Mouse (Mus musculus) cerebellum, postnatal 14 days (tissue): Measurements from ENCODE around the gene Ttll8.

Experiments used
- DNase-seq, 2 experiments: peaks; one replicate each; pipeline ENCODE4 v3.0.0; 2021; ENCODE audit warnings: mixed read lengths in 2 of 2

The Ttll8 gene

GRCm38 (mm10) chr15:88954368-88955072 lies at the start of gene Ttll8:
Ttll8 (minus strand) TSS chr15:88954418.
- DNase-seq = peak; percentile 20 to 31

- DNase-seq = no peak
Observed at GRCm38 (mm10) chr15:89001245-89001644, 47.0 kb upstream of the Ttll8 start.

DNA sequence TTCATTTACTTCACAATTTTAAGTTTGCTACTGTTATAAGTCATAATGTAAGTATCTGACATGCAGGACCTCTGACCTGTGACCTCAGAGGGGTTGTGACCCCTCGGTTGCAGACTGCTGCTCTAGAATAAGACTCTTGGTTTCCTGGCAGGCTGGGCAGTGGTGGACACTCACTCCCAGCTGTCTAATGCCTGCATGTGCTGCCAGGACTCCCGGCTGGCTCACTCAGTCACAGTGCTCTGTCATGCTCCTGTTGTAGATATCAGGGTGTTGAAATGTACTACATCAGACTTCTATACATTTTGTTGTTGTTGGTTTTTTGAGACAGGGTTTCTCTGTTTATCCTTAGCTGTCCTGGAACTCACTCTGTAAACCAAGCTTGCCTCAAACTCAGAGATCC lies 46.1 kb upstream of the Ttll8 start:
- no peak for DNase-seq

- DNase-seq = peak; percentile 33 to 45
Observed at GRCm38 (mm10) chr15:88999124-88999523, 44.9 kb upstream of the Ttll8 start.

DNA sequence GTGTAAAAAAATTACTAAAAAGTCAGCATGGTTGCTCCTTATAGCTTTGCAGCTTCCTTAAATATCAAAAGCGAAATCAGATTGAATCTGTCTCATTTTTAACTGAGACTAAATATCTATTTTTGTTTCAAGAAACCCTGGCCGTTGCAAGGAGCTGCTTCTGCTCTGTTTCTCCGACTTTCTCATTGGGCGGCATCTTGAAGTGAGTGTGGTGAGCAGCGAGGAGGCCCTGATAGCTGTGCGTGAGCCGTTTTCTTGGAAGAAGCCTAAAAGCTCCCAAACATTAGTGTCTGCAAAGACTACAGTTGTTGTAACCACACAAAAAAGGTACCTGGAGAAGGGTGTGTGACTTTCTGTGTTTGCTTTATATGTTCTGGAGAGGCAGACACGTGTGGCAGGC lies 44.4 kb upstream of the Ttll8 start:
- DNase-seq = no peak

- no peak for DNase-seq
Observed at GRCm38 (mm10) chr15:88989236-88989635, 35.0 kb upstream of the Ttll8 start.

GRCm38 (mm10) chr15:88982534-88983079 lies 28.4 kb upstream of the Ttll8 start, which contains the start of gene Mov10l1:
Mov10l1 (plus strand) TSS chr15:88982909.
- no peak for DNase-seq

GRCm38 (mm10) chr15:88979138-88979446 lies 24.9 kb upstream of the Ttll8 start:
- DNase-seq = no peak

GRCm38 (mm10) chr15:88978281-88979137 lies 24.3 kb upstream of the Ttll8 start, which contains the start of gene Mlc1:
Mlc1 (minus strand) TSS chr15:88979007.
- peak in 1 of 2 experiments; percentile 9 for DNase-seq

- no peak for DNase-seq
Observed at GRCm38 (mm10) chr15:88972300-88972699, 18.1 kb upstream of the Ttll8 start.

DNA sequence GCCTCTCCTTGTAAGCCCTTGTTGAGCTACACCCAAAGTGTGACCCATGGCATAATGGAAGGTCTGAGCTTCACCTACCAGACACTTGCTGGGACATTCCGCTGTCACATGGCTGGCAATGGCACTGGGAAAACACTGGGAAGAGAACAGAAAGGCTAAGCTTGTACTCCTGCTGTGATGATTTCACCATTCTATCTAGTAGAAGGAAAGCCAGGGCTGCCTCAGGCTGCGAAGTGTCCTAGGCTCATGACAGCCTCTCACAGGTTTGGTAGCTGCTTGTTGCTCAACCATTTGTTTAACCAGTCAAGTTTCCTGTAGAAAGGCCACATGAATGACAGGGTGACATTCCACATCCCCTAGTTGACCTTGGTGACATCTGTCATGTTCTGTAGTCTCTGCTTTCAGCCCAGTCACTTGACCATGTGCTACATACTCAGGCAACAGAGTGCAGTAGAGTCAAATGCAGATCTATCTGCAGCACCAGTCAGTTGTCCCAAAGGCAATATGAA lies 9.9 kb upstream of the Ttll8 start:
- DNase-seq = no peak

DNA sequence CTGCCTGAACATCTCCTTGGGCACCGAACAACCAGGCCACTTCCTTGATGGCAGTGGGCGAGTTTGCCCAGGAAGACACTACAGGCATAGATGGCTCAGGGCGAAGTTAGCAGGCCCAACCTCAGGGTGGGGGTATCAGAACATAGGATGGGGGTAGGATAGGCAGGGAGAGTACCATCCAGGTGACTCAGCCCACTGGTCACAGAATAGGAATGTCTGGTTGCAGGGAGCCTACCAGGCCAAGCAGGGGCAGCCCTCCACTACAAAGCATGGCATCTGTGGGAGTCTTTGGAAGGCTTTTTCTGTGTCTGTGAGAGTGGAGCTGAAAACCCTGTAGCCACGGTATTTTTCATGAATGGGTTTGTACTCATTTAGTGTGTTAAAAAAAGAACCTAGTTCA lies 3.3 kb upstream of the Ttll8 start:
- no peak for DNase-seq

GRCm38 (mm10) chr15:88955342-88955741 lies 1.1 kb upstream of the Ttll8 start:
- no peak for DNase-seq

- DNase-seq = peak in 1 of 2 experiments; percentile 16
Observed at GRCm38 (mm10) chr15:88951246-88951645, 3.0 kb downstream of the Ttll8 start.

- no peak for DNase-seq
Observed at GRCm38 (mm10) chr15:88946851-88947250, 7.4 kb downstream of the Ttll8 start.

- peak in 1 of 2 experiments; percentile 32 for DNase-seq
Observed at GRCm38 (mm10) chr15:88943896-88944551, 10.2 kb downstream of the Ttll8 start.

DNA sequence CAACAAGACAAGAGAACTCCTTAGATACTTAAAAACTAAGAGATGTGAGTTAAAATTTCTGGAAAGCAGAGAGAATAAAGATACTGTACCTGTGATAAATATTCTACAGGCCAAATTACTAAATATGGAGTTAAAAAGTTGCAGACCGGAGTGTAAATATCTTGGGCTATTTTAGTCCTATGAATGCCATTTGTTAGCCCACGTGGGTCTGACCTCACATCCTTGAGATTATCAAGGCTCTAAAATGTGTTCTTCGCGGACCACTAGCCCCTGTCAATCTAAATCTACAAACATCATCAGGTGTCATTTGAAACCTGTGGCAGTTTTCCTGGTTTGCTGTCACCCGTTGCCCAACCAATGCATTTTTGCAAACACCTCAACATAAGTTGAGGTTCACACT lies 11.4 kb downstream of the Ttll8 start:
- DNase-seq = no peak

GRCm38 (mm10) chr15:88937291-88937650 lies 16.9 kb downstream of the Ttll8 start:
- peak; percentile 36 to 50 for DNase-seq

- peak in 1 of 2 experiments; percentile 26 for DNase-seq
Observed at GRCm38 (mm10) chr15:88936619-88937290, 17.5 kb downstream of the Ttll8 start.

- DNase-seq = no peak
Observed at GRCm38 (mm10) chr15:88934141-88934540, 20.1 kb downstream of the Ttll8 start.

GRCm38 (mm10) chr15:88932667-88933066 lies 21.6 kb downstream of the Ttll8 start:
- DNase-seq = no peak

GRCm38 (mm10) chr15:88921992-88922310 lies 32.3 kb downstream of the Ttll8 start:
- DNase-seq = no peak
